Mouse (Mus musculus): ENCODE measurements around the gene D630036H23Rik. TPM values are rescaled to one million over a fixed set of nuclear protein-coding genes. Genes with fewer than 3 reads are reported as not detected.
"Not testable (repeated sequence)": the region's sequence is repeated elsewhere in the genome, so short reads cannot be mapped to it uniquely, and the experiment has no call there.

Gene D630036H23Rik
- total and polyA plus RNA-seq, 3 experiments: 1.2 to 2.2 (median 1.6) TPM

- Histone ChIP-seq H3K4me1 (ENCODE audit: insufficient read depth, low read depth, low read length) (peaks cover 18% of the 10 kb centered on the region), H3K9me3 (replicated peaks) (peaks cover 8% of the 10 kb centered on the region), H3K36me3 (replicated peaks) (no peaks in the 10 kb centered on the region), H3K27me3 (ENCODE audit: insufficient read depth, low read length) (no peaks in the 10 kb centered on the region), H3K4me3 (ENCODE audit: low read depth, low read length) (no peak overlapping the region)
- no peak for ATAC-seq (ENCODE audit: extremely low read depth, insufficient number of reproducible peaks, low FRiP score, poor library complexity, severe bottlenecking)
- no peak for TF ChIP-seq POLR2AphosphoS5 (IDR thresholded peaks at IDR 0.05; ENCODE audit: insufficient replicate concordance, low read depth, low read length)
- no peak for DNase-seq (ENCODE audit: low spot score)
Measured at GRCm38 (mm10) chr12:36385386-36385785, 3.4 kb upstream of the D630036H23Rik start.

GRCm38 (mm10) chr12:36380806-36381205 lies 1.2 kb downstream of the D630036H23Rik start:
- Histone ChIP-seq H3K27me3 (ENCODE audit: insufficient read depth, low read length) (no peaks in the 10 kb centered on the region), H3K36me3 (replicated peaks) (no peaks in the 10 kb centered on the region), H3K4me3 (ENCODE audit: low read depth, low read length) (no peak overlapping the region), H3K9me3 (replicated peaks) (peaks cover 8% of the 10 kb centered on the region), H3K4me1 (ENCODE audit: insufficient read depth, low read depth, low read length) (peaks cover 18% of the 10 kb centered on the region)
- DNase-seq (ENCODE audit: low spot score): no peak
- TF ChIP-seq TAL1 (conservative IDR thresholded peaks at IDR 0.05; ENCODE audit: low read depth, low read length): no peak
- TF ChIP-seq POLR2AphosphoS5 (IDR thresholded peaks at IDR 0.05; ENCODE audit: insufficient replicate concordance, low read depth, low read length): no peak
- no peak for TF ChIP-seq GATA1 (IDR thresholded peaks at IDR 0.05; ENCODE audit: borderline replicate concordance, low read length)
- no peak for TF ChIP-seq GATA2 (IDR thresholded peaks at IDR 0.05; ENCODE audit: borderline replicate concordance, low read depth, low read length)
- TF ChIP-seq CTCF (IDR thresholded peaks at IDR 0.05; ENCODE audit: low read depth, low read length): no peak
- no peak for ATAC-seq (ENCODE audit: extremely low read depth, insufficient number of reproducible peaks, low FRiP score, poor library complexity, severe bottlenecking)

- Histone ChIP-seq H3K9me3 (replicated peaks) (peaks cover 8% of the 10 kb centered on the region), H3K27me3 (ENCODE audit: insufficient read depth, low read length) (no peaks in the 10 kb centered on the region), H3K4me3 (ENCODE audit: low read depth, low read length) (no peak overlapping the region), H3K4me1 (ENCODE audit: insufficient read depth, low read depth, low read length) (peaks cover 18% of the 10 kb centered on the region), H3K36me3 (replicated peaks) (no peaks in the 10 kb centered on the region)
- TF ChIP-seq TAL1 (conservative IDR thresholded peaks at IDR 0.05; ENCODE audit: low read depth, low read length) (no peak), GATA1 (IDR thresholded peaks at IDR 0.05; ENCODE audit: borderline replicate concordance, low read length) (no peak), CTCF (IDR thresholded peaks at IDR 0.05; ENCODE audit: low read depth, low read length) (no peak), POLR2AphosphoS5 (IDR thresholded peaks at IDR 0.05; ENCODE audit: insufficient replicate concordance, low read depth, low read length) (no peak), GATA2 (IDR thresholded peaks at IDR 0.05; ENCODE audit: borderline replicate concordance, low read depth, low read length) (no peak)
- DNase-seq (ENCODE audit: low spot score) (no peak), ATAC-seq (ENCODE audit: extremely low read depth, insufficient number of reproducible peaks, low FRiP score, poor library complexity, severe bottlenecking) (no peak)
Measured at GRCm38 (mm10) chr12:36380254-36380653, 1.7 kb downstream of the D630036H23Rik start.

GRCm38 (mm10) chr12:36376391-36376790 lies 5.6 kb downstream of the D630036H23Rik start:
- not testable (repeated sequence) for ATAC-seq (ENCODE audit: extremely low read depth, insufficient number of reproducible peaks, low FRiP score, poor library complexity, severe bottlenecking)

GRCm38 (mm10) chr12:36373237-36373998 lies 8.6 kb downstream of the D630036H23Rik start:
- Histone ChIP-seq H3K4me1 (ENCODE audit: insufficient read depth, low read depth, low read length) (peaks cover 6% of the 10 kb centered on the region; the same call in 1 of the 2 replicates), H3K9me3 (replicated peaks) (peaks cover 16% of the 10 kb centered on the region), H3K27me3 (ENCODE audit: insufficient read depth, low read length) (no peaks in the 10 kb centered on the region), H3K4me3 (ENCODE audit: low read depth, low read length) (no peak overlapping the region), H3K36me3 (replicated peaks) (no peaks in the 10 kb centered on the region)
- peak; percentile 14; the same call in 1 of the 2 replicates for TF ChIP-seq CTCF (IDR thresholded peaks at IDR 0.05; ENCODE audit: low read depth, low read length)
- TF ChIP-seq POLR2AphosphoS5 (IDR thresholded peaks at IDR 0.05; ENCODE audit: insufficient replicate concordance, low read depth, low read length): no peak
- ATAC-seq (ENCODE audit: extremely low read depth, insufficient number of reproducible peaks, low FRiP score, poor library complexity, severe bottlenecking): peak; percentile 50; the same call in 1 of the 2 replicates
- DNase-seq (ENCODE audit: low spot score): no peak

More at GRCm38 (mm10) chr12:36376391-36376790, 5.6 kb downstream of the D630036H23Rik start:
- H3K9me3 ChIP-seq (replicated peaks): peaks cover 18% of the 10 kb centered on the region
- peaks cover 13% of the 10 kb centered on the region for H3K4me1 ChIP-seq (ENCODE audit: insufficient read depth, low read depth, low read length)
- H3K27me3 ChIP-seq (ENCODE audit: insufficient read depth, low read length); H3K4me3 ChIP-seq (ENCODE audit: low read depth, low read length); DNase-seq (ENCODE audit: low spot score); H3K36me3 ChIP-seq (replicated peaks): not testable (repeated sequence)

- Histone ChIP-seq H3K4me3 (ENCODE audit: low read depth, low read length) (no peak overlapping the region), H3K4me1 (ENCODE audit: insufficient read depth, low read depth, low read length) (peaks cover 18% of the 10 kb centered on the region), H3K36me3 (replicated peaks) (no peaks in the 10 kb centered on the region), H3K9me3 (replicated peaks) (no peaks in the 10 kb centered on the region), H3K27me3 (ENCODE audit: insufficient read depth, low read length) (no peaks in the 10 kb centered on the region)
- DNase-seq (ENCODE audit: low spot score) (no peak), ATAC-seq (ENCODE audit: extremely low read depth, insufficient number of reproducible peaks, low FRiP score, poor library complexity, severe bottlenecking) (no peak)
- TF ChIP-seq GATA1 (IDR thresholded peaks at IDR 0.05; ENCODE audit: borderline replicate concordance, low read length): no peak
- TF ChIP-seq CTCF (IDR thresholded peaks at IDR 0.05; ENCODE audit: low read depth, low read length): no peak
- no peak for TF ChIP-seq POLR2AphosphoS5 (IDR thresholded peaks at IDR 0.05; ENCODE audit: insufficient replicate concordance, low read depth, low read length)
- no peak for TF ChIP-seq TAL1 (conservative IDR thresholded peaks at IDR 0.05; ENCODE audit: low read depth, low read length)
- TF ChIP-seq GATA2 (IDR thresholded peaks at IDR 0.05; ENCODE audit: borderline replicate concordance, low read depth, low read length): no peak
Measured at GRCm38 (mm10) chr12:36364013-36364412, 18.0 kb downstream of the D630036H23Rik start.

GRCm38 (mm10) chr12:36360693-36361092 lies 21.3 kb downstream of the D630036H23Rik start:
- TF ChIP-seq GATA2 (IDR thresholded peaks at IDR 0.05; ENCODE audit: borderline replicate concordance, low read depth, low read length): no peak
- TF ChIP-seq TAL1 (conservative IDR thresholded peaks at IDR 0.05; ENCODE audit: low read depth, low read length): 0 out of 2 replicates have a peak, but pooled peaks have one; percentile 22
- no peak for DNase-seq (ENCODE audit: low spot score)

More at GRCm38 (mm10) chr12:36360693-36361092, 21.3 kb downstream of the D630036H23Rik start:
- H3K4me1 ChIP-seq (ENCODE audit: insufficient read depth, low read depth, low read length): peaks cover 18% of the 10 kb centered on the region
- peak; percentile 88 for ATAC-seq (ENCODE audit: extremely low read depth, insufficient number of reproducible peaks, low FRiP score, poor library complexity, severe bottlenecking)
- H3K36me3 ChIP-seq (replicated peaks): no peaks in the 10 kb centered on the region
- H3K27me3 ChIP-seq (ENCODE audit: insufficient read depth, low read length): no peaks in the 10 kb centered on the region
- H3K4me3 ChIP-seq (ENCODE audit: low read depth, low read length): no peak overlapping the region
- no peaks in the 10 kb centered on the region; the same call in 1 of the 2 replicates for H3K9me3 ChIP-seq (replicated peaks)
